Mouse (Mus musculus) splenic B cell, adult 2 months (primary cell): ENCODE results near the gene Gbx1.

Experiments
- DNase-seq: peaks from one replicate; pipeline ENCODE4 v3.0.0-alpha.2; 2011; ENCODE audit warnings: low read depth, low spot score
- H3K27me3 ChIP-seq: 2 replicates; pipeline ENCODE4 v1.6.1; 2012; ENCODE audit warnings: mild to moderate bottlenecking, low read length, moderate library complexity, mixed read lengths; ENCODE audit not compliant: control insufficient read depth, poor library complexity, insufficient read depth, severe bottlenecking
- H3K36me3 ChIP-seq: 2 replicates; pipeline ENCODE4 v1.6.1; 2012; ENCODE audit warnings: mild to moderate bottlenecking, low read length, moderate library complexity, mixed read lengths; ENCODE audit not compliant: control insufficient read depth, poor library complexity, insufficient read depth, severe bottlenecking

Gbx1 gene

DNA sequence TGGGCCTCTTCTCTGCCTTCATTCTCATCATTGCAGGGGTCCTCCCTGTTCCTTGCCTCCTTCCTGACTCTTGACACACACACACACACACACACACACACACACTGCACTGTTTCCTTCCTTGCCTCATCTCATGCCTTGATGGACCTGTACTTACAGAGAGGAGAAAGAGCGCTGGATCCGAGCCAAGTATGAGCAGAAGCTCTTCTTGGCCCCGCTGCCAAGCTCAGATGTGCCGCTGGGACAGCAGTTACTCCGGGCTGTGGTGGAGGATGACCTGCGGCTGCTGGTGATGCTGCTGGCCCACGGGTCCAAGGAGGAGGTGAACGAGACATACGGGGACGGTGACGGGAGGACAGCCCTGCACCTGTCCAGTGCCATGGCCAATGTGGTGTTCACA is 26.2 kb downstream of the Gbx1 start:
- no peaks in the 10 kb centered on the region for H3K27me3 ChIP-seq
- no peak for DNase-seq
- peaks cover 2% of the 10 kb centered on the region; the same call in 1 of the 2 replicates for H3K36me3 ChIP-seq

DNA sequence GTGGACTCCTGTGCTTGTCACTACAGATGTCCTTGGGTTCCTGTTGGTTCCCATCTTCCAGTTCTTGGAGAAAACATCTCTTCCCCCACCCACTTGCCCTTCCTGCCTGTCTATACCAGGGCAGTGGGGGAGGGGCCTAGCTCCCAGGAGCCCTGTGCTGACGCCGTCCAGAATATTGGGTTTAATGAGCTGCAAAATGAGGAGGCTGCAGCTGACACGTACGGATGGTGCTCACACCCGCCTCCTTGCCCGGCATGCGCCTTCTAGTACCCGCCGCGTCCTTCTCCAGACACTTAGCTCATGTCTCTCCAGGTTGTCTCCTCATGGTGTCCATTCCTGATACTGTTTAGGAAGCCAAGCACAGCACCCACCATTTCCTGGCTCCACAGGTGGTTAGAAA is 27.9 kb downstream of the Gbx1 start:
- Histone ChIP-seq H3K27me3 (no peaks in the 10 kb centered on the region), H3K36me3 (peaks cover 2% of the 10 kb centered on the region; the same call in 1 of the 2 replicates)
- DNase-seq, result no peak

DNA sequence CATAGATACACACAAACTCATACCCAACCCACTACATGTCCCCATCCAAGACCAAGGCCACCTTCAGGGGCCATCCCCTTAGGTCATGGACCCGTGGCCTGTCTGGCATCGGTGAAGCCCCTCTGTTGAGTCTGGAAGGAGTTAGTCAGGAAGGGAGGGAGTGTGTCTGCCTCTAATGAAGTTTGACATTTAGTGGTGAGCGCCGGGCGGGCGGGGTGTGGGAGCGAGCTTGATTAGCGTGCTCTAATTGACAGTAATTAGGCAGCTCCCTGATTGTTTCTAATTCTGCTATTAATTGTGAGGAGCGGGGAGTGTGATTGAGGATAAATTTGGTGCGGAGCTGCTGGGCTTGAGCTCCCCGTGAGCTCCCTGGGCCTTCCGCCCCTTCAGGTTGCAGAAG is 29.5 kb downstream of the Gbx1 start:
- Histone ChIP-seq H3K27me3 (no peaks in the 10 kb centered on the region), H3K36me3 (peaks cover 4% of the 10 kb centered on the region; the same call in 1 of the 2 replicates)
- DNase-seq, result no peak

DNA sequence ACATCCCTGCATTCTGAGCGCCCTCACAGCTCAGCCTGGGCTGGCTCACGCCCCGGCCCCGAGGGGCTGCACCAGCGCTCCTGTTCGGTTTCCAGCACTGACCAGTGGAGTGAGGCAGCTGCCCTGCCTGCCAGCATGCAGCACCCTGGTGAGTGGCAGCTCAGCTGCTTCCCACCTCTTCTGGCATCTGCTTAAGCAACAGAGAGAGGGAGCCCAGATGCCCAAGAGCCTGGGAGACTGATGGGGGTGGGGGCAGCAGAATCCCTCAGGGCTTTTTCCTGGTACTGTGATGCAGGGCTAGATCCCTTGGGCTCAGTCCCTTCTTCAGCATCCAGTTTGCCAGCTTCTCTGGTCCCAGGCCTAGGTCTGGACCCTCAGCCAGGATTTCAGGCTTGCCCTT is 30.2 kb downstream of the Gbx1 start:
- no peak for DNase-seq
- H3K36me3 ChIP-seq, result peaks cover 5% of the 10 kb centered on the region; the same call in 1 of the 2 replicates
- no peaks in the 10 kb centered on the region for H3K27me3 ChIP-seq

DNA sequence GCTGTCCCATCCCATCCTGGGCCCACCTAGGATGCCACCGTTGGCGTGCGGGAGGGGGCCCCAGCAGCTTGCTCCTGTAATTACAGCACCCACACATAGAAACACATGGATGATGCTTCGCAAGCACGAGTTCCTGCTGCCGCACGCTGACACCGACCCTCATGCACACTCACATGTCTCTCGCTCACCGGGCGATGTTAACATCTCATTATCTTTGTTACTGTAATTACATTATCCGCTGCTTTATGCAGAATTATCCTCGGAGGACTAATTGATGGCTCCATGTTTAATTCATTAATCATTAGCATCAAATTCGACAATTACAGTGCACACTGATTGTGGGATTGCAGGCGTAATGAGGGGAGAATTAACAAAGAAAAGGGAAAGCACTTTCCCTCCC is 32.0 kb downstream of the Gbx1 start:
- DNase-seq, result no peak
- peaks cover 5% of the 10 kb centered on the region; the same call in 1 of the 2 replicates for H3K36me3 ChIP-seq
- no peaks in the 10 kb centered on the region for H3K27me3 ChIP-seq

GRCm38 (mm10) chr5:24492546-24493285 is 34.3 kb downstream of the Gbx1 start:
- Histone ChIP-seq H3K27me3 (no peaks in the 10 kb centered on the region), H3K36me3 (peaks cover 3% of the 10 kb centered on the region; the same call in 1 of the 2 replicates)
- no peak for DNase-seq

DNA sequence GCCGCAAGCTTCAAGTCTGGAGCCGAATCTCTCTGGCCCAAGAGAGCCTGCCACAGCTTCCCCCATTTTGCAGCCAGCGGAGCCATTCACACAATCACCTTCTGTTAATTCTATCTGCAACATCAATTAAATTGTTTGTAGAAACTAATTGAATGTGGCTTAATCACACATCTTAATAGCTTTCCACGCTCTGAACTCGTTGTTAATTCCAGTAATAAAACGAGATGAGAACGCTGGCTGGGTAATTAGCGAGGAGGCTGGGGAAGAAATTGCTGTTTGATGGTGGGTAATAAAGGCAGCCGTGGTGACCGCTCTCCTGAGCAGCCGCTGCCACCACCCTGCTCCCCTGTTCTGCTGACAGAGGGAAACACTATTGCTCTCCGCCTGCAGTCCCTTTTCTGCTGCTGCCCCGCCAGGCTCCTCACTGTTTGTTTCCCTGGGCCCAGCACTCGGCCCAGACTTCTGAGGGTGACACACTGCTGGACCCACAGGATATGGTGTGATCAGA is 36.5 kb downstream of the Gbx1 start:
- Histone ChIP-seq H3K36me3 (peaks cover 3% of the 10 kb centered on the region; the same call in 1 of the 2 replicates), H3K27me3 (no peaks in the 10 kb centered on the region)
- no peak for DNase-seq

DNA sequence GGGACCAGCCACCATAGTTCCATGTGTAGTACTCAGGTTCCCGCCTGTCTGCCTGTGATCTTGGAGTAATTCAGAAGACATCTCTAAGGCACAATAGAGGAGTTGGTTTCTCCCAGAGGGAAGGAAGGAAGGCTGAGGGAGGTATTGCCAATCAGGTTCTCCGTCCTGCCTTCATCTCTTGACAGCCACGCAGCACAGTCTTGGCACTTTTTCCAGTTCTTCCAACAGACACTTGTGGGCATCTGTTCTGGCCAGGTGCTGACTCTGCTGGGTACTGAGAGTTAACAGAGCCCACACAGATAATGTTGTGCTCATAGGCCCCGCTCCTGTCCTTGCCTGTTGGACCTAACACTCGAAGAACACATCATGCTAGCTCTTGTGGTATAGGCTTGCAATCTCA is 40.3 kb downstream of the Gbx1 start:
- no peak for DNase-seq
- Histone ChIP-seq H3K36me3 (peaks cover 3% of the 10 kb centered on the region; the same call in 1 of the 2 replicates), H3K27me3 (no peaks in the 10 kb centered on the region)

DNA sequence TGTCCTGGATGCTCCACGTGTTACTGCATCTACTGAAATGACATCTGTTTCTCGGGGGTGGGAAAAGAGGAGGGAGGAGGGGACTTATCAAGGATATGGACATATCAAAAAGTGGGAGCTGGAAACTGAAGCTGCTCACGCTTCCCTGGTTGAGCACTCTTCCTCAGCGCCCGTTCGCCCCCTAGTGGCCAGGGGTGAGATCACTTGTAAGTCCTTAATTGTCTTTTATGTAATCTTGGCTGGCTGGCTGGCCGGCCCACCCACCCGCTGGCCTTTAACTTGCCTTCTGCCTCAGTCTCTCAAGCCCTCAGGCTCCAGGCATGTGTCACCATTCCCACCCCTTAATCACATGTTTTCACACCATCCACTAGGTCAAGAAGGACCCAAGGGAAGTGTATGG is 40.9 kb downstream of the Gbx1 start:
- DNase-seq, result peak; percentile 78
- no peaks in the 10 kb centered on the region for H3K27me3 ChIP-seq
- peaks cover 3% of the 10 kb centered on the region; the same call in 1 of the 2 replicates for H3K36me3 ChIP-seq

DNA sequence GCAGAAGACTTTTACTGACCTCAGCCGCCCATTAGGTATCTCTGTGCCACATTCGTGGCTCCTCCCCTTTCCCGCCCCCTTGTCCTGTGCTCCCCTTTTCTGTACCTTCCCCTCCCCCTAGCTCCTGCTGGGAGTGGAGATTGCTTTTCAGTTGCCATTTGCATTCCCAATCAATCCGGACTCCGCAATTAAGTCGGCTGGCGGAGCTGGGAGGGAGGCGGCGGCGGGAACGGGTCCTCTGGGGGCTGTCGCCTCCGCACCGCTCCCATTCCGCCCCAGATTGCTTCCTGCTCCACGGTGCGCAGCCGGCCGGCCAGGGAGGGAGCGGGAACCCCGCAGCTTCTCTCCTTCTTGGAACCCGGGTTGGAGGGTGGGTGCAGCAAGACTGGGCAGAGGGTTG is 42.0 kb downstream of the Gbx1 start:
- DNase-seq, result no peak
- peaks cover 10% of the 10 kb centered on the region for H3K36me3 ChIP-seq
- H3K27me3 ChIP-seq, result no peaks in the 10 kb centered on the region

- peak; percentile 58 for DNase-seq
- H3K27me3 ChIP-seq, result no peaks in the 10 kb centered on the region
- peaks cover 17% of the 10 kb centered on the region for H3K36me3 ChIP-seq
Measured at GRCm38 (mm10) chr5:24483326-24483725, 43.7 kb downstream of the Gbx1 start.

GRCm38 (mm10) chr5:24482247-24483079 is 44.5 kb downstream of the Gbx1 start:
- Histone ChIP-seq H3K36me3 (peaks cover 17% of the 10 kb centered on the region), H3K27me3 (no peaks in the 10 kb centered on the region)
- no peak for DNase-seq

GRCm38 (mm10) chr5:24481647-24482046 is 45.4 kb downstream of the Gbx1 start:
- peak; percentile 41 for DNase-seq
- Histone ChIP-seq H3K36me3 (peaks cover 18% of the 10 kb centered on the region), H3K27me3 (no peaks in the 10 kb centered on the region)

GRCm38 (mm10) chr5:24477909-24478308 is 49.1 kb downstream of the Gbx1 start:
- Histone ChIP-seq H3K27me3 (no peaks in the 10 kb centered on the region), H3K36me3 (peaks cover 15% of the 10 kb centered on the region)
- DNase-seq, result no peak
